ENCODE assay signal across 18 mouse cellular contexts in the genomic region with DNA sequence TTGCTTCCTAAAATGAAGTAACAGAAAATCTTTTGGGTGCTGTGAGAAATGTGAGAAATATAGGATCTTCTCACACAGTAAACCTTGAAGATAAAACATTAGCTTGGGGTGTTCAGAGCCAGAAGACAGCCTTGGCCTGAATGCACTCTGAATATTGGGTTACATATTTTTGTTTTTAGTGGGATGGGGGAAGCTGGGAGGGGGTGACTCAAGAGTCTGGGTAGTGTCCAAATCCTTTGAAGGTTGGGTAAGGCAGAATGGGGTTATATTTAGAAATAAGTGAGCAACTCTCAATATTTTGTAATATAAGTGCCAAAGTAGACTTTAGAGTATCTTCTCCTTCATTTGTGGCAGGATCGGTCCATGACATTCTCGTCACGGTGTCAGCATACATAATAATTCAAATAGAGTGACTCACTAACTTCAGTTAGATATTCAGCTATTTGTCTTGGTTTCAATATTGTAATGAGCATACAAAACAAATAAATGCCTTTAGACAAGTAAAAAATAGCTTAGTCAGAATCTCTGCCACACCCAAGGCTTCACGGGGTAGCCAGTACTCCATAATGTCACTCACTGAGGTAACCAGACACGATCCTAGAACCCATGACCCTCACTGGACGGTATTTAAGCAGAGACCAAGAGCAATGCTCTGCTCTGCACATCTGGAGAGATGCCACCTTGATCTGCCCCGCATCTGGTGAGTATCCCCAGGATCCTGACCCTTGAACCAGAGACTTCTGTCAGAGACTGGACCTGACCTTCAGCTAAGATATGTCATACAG.
DNase-seq lines count a peak whose midpoint lies in the region; ATAC-seq lines count a peak whose summit lies in the region.
"Had no signal": no experiment of that assay in that cellular context is flagged by ENCODE, and none has a peak within 500 bp of the region (broad histone marks: within the 10 kb centered on the region; RNA-seq: fewer than 3 reads in every experiment).

No protein-coding gene starts in this region.

- WGBS in limb, embryonic 12.5 days: 87% methylated on average over 7 of the region's 7 CpGs
- WGBS in limb, embryonic 10.5 days: 93% methylated on average over 7 of the region's 7 CpGs

- 0 out of 2 replicates have a peak, but pooled peaks have one; percentile 31 for ATAC-seq in limb, embryonic 12.5 days (ENCODE audit: insufficient number of reproducible peaks, insufficient read depth, low FRiP score, low TSS enrichment, low read depth)
- peak; percentile 65 for ATAC-seq in monocyte, adult 5-6 weeks (replicated peaks; ENCODE audit: insufficient number of reproducible peaks, low FRiP score, low TSS enrichment, poor library complexity, severe bottlenecking)
- ATAC-seq: forebrain, embryonic 16.5 days; inflammation-experienced regulatory T-cells, adult 6 months had no signal

- DNase-seq in limb, embryonic 10.5 days (ENCODE audit: low spot score): no peak
- DNase-seq in adrenal gland, postnatal 25 days: peak; percentile 27
- DNase-seq in liver: peak; percentile 35
- DNase-seq in left cerebral cortex, postnatal 4 days: no peak
- no peak for DNase-seq in c-Kit-positive CD71-positive TER-119-positive erythroid progenitor cells, embryonic 14.5 days (ENCODE audit: low spot score)
- DNase-seq in layer of hippocampus, postnatal 25 days (ENCODE audit: extremely low spot score in 1 of 2, low spot score in 1 of 2): no peak
- DNase-seq: cerebellum, adult 11 months; gastrocnemius, postnatal 14 days; lung, postnatal 14 days; midbrain, embryonic 14.5 days had no signal

- H3K4me3 ChIP-seq in limb, embryonic 12.5 days (replicated peaks): no peak overlapping the region
- no peak overlapping the region for H3K4me3 ChIP-seq in limb, embryonic 10.5 days
- H3K4me3 ChIP-seq: heart, embryonic 12.5 days; layer of hippocampus, adult 2 months; neural tube, embryonic 13.5 days had no signal

- H3K9me3 ChIP-seq in limb, embryonic 12.5 days: no peaks in the 10 kb centered on the region
- H3K9me3 ChIP-seq in limb, embryonic 10.5 days (replicated peaks): no peaks in the 10 kb centered on the region
- H3K9me3 ChIP-seq: G1E; neural tube, embryonic 13.5 days had no signal

- H3K4me1 ChIP-seq in limb, embryonic 12.5 days (replicated peaks): peaks cover 8% of the 10 kb centered on the region
- peaks cover 11% of the 10 kb centered on the region for H3K4me1 ChIP-seq in limb, embryonic 10.5 days

- H3K27ac ChIP-seq in limb, embryonic 12.5 days: no peak overlapping the region
- H3K27ac ChIP-seq in limb, embryonic 10.5 days: no peak overlapping the region
- H3K27ac ChIP-seq: layer of hippocampus, adult 2 months; neural tube, embryonic 13.5 days had no signal

- H3K36me3 ChIP-seq in limb, embryonic 12.5 days: no peaks in the 10 kb centered on the region
- H3K36me3 ChIP-seq in limb, embryonic 10.5 days: no peaks in the 10 kb centered on the region
- H3K36me3 ChIP-seq: G1E; heart, embryonic 12.5 days; neural tube, embryonic 13.5 days had no signal

- H3K4me2 ChIP-seq in limb, embryonic 12.5 days: no peak overlapping the region
- H3K4me2 ChIP-seq: heart, embryonic 12.5 days; neural tube, embryonic 13.5 days had no signal

- H3K27me3 ChIP-seq in limb, embryonic 12.5 days: peaks cover 6% of the 10 kb centered on the region
- no peaks in the 10 kb centered on the region for H3K27me3 ChIP-seq in limb, embryonic 10.5 days (ENCODE audit: low read depth, poor library complexity, severe bottlenecking)
- H3K27me3 ChIP-seq: heart, embryonic 12.5 days; neural tube, embryonic 13.5 days had no signal

- no peak overlapping the region for H3K9ac ChIP-seq in limb, embryonic 12.5 days (replicated peaks)
- H3K9ac ChIP-seq: heart, embryonic 12.5 days; neural tube, embryonic 13.5 days had no signal

- intact Hi-C loops in left cerebral cortex, postnatal 4 days (cut with DNase I): no loop called here

Comparison
In these comparisons a context has a peak if more than half of its experiments do, and no peak if none do; other contexts are left out.
1. DNase-seq: peak in adrenal gland, postnatal 25 days (single experiment) and liver (single experiment); none in limb, embryonic 10.5 days (single experiment), left cerebral cortex, postnatal 4 days (single experiment), c-Kit-positive CD71-positive TER-119-positive erythroid progenitor cells, embryonic 14.5 days (single experiment) and layer of hippocampus, postnatal 25 days (0 of 2).